Mouse (Mus musculus) myocyte (in vitro differentiated cells): ENCODE measurements around the gene Grin2c.

ENCODE experiments used
- POLR2A ChIP-seq: IDR thresholded peaks from one replicate; pipeline ENCODE4 v1.6.1; 2011; ENCODE audit warnings: low read depth, mild to moderate bottlenecking, control low read depth, moderate library complexity; ENCODE audit not compliant: insufficient read length
- USF1 ChIP-seq: IDR thresholded peaks from one replicate; pipeline ENCODE4 v1.6.1; 2011; ENCODE audit warnings: low read depth, mild to moderate bottlenecking, control low read depth, moderate library complexity

DNA sequence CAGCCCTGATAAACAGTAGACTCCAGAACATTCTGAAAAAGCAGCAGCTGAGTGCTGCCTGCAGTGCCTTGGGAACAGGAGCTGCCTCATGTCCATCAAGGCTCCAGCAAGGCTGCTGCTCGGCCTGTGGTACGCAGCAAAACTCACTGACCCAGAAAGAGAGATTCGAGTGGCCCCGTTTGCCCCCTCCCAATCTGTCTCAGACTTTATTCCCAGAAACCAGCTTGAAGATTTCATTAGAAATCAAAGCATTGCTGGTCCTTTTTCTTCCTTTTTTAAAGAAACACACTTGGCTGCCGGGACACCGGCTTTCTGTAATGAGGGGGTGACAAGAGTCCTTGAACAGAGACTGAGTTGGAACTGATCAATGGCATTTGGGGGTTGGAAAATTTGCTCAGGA is 41.7 kb downstream of the Grin2c start:
- TF ChIP-seq POLR2A (no peak), USF1 (no peak)
